Mouse (Mus musculus): ENCODE results near the gene Kif12. TPM values are rescaled to one million over a fixed set of nuclear protein-coding genes. Genes with fewer than 3 reads are reported as not detected.

Kif12 gene
- polyA plus RNA-seq (2015; fragmentation: Nextera tagmentation; extraction: Ambion mirVana): 61.9 and 75.5 TPM in 2 replicates

DNA sequence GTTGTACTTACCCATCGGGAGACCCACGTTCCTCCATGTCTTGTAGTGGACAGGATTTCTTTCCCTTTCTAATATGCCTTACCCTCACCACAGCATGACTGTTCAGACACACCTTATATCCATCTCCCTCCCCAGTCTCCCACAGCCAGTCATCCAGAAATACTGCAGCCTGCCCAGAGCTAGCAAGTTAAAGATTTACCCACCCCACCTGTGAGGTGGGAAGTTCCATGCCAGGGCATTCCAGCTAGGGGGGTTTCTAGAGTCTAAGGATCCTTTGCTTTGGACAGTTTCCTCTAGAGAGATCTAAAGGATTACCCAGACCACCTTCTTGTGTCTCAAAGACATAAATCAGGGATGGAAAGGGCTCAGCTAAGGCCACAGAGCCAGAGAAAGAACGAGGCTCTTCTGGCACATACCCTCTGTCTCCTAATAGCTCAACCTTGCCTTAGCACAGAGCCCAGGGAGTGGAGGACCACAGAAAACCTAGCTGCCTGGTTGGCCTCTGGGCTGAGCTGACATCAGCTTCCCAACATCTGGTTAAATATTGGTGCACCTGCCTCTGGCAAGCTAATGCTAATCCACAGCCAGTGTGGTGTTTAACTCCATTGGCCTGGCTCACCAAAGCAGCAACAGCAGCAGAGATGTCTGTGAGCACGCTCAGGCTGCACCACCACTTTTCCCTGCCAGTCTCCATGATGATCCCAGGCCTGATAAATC, at the start of gene Kif12:
Kif12 (minus strand) TSS at position 163 of the 717 bp plus-strand sequence.
- H3K36me3 ChIP-seq (ENCODE audit: control insufficient read depth, insufficient read depth): peaks cover 9% of the 10 kb centered on the region; the same call in 1 of the 2 replicates
- ATAC-seq: peak; percentile 91
- H3K27me3 ChIP-seq (replicated peaks; ENCODE audit: control insufficient read depth, insufficient read depth, low read length): no peaks in the 10 kb centered on the region
- TF ChIP-seq CTCF (IDR thresholded peaks at IDR 0.05; ENCODE audit: low read depth): no peak
- peak within 1 kb of the TSS; percentile 54 for H3K27ac ChIP-seq (ENCODE audit: low read depth, low read length)
- H3K4me1 ChIP-seq (replicated peaks; ENCODE audit: control insufficient read depth, insufficient read depth, low read length): peaks cover 4% of the 10 kb centered on the region; the same call in 1 of the 2 replicates
- peak within 1 kb of the TSS; percentile 37 for H3K9ac ChIP-seq (ENCODE audit: low read depth, low read length)
- H3K9me3 ChIP-seq (ENCODE audit: control insufficient read depth): no peaks in the 10 kb centered on the region
- H3K4me3 ChIP-seq (ENCODE audit: low read depth, low read length): peak within 1 kb of the TSS; percentile 46
- 26% methylated on average over 4 of the region's 4 CpGs for WGBS
- peak within 1 kb of the TSS; percentile 67 for H3K4me2 ChIP-seq (replicated peaks; ENCODE audit: low read depth)

DNA sequence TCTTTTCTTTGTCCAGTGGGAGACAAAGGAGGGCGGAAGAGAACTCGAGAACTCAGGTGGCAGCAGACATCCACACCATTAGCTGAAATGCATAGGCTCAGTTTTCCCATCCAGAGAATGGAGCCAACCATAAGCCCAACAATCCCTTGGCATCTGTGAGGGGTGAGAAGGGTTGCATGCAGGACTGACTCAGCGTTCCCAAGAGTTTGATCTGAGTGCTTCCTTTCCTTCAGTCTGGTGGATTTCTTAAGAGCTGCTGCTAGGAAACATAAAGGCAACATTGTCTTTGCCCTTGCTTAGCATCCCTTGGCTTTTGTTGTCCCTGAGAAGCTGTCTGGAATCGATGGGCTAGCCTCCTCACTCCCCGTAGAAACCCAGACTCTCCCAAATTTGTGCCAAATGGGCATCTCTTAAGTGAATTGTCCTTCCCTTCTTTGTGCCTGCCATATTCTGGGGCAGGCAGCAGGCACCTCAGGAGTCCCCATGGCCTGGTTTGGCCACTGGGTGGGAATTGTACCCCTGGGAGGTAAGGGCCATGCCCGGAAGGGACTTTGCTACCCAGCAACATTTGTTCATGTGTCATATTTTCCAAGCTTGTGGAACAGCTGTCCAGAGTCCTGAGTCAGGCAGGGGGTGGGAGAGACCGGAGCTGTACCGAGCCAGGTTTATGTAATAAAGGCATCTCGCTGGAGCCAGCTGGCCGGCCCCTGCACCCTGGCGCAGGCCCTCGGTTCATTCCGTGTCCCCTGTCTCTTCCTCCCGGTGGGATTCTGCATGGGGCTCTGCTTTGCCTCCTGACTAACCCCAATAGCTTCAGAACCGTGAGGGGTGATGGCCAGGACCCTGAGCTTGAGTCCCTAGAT, 49.4 kb upstream of the Kif12 start:
- Histone ChIP-seq H3K4me3 (ENCODE audit: low read depth, low read length) (no peak overlapping the region), H3K9ac (ENCODE audit: low read depth, low read length) (no peak overlapping the region), H3K27ac (ENCODE audit: low read depth, low read length) (no peak overlapping the region), H3K27me3 (replicated peaks; ENCODE audit: control insufficient read depth, insufficient read depth, low read length) (no peaks in the 10 kb centered on the region), H3K36me3 (ENCODE audit: control insufficient read depth, insufficient read depth) (peaks cover 14% of the 10 kb centered on the region; the same call in 1 of the 2 replicates), H3K9me3 (ENCODE audit: control insufficient read depth) (no peaks in the 10 kb centered on the region), H3K4me2 (replicated peaks; ENCODE audit: low read depth) (no peak overlapping the region), H3K4me1 (replicated peaks; ENCODE audit: control insufficient read depth, insufficient read depth, low read length) (no peaks in the 10 kb centered on the region)
- TF ChIP-seq CTCF (IDR thresholded peaks at IDR 0.05; ENCODE audit: low read depth): no peak
- no peak for ATAC-seq
- 85% methylated on average over 15 of the region's 15 CpGs for WGBS

DNA sequence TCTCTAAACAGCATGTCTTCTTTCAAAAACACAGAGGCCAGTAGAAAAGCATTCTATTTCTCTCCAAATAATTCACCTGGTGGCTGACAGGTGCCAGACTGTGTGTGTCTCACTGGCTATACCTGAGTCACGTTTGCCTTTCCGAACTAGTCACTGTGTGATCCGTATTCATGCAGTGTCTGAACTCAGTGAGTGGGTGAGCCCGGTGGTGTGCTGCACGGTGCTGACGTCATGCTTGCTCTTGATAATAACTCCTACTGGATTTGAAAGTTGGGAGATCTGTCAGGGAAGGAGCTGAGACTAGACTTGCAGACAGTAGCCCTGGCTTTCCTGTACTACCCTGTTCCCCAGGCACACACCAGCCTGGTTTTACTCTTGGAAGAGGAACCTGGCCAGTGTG, 47.7 kb upstream of the Kif12 start:
- Histone ChIP-seq H3K9me3 (ENCODE audit: control insufficient read depth) (no peaks in the 10 kb centered on the region), H3K4me2 (replicated peaks; ENCODE audit: low read depth) (no peak overlapping the region), H3K36me3 (ENCODE audit: control insufficient read depth, insufficient read depth) (peaks cover 11% of the 10 kb centered on the region; the same call in 1 of the 2 replicates), H3K4me3 (ENCODE audit: low read depth, low read length) (no peak overlapping the region), H3K27ac (ENCODE audit: low read depth, low read length) (no peak overlapping the region), H3K9ac (ENCODE audit: low read depth, low read length) (no peak overlapping the region), H3K27me3 (replicated peaks; ENCODE audit: control insufficient read depth, insufficient read depth, low read length) (0 out of 2 replicates have a peak, but pooled peaks cover 3% of the 10 kb centered on the region), H3K4me1 (replicated peaks; ENCODE audit: control insufficient read depth, insufficient read depth, low read length) (0 out of 2 replicates have a peak, but pooled peaks cover 1% of the 10 kb centered on the region)
- WGBS: 72% methylated on average over 6 of the region's 6 CpGs
- no peak for ATAC-seq
- no peak for TF ChIP-seq CTCF (IDR thresholded peaks at IDR 0.05; ENCODE audit: low read depth)

DNA sequence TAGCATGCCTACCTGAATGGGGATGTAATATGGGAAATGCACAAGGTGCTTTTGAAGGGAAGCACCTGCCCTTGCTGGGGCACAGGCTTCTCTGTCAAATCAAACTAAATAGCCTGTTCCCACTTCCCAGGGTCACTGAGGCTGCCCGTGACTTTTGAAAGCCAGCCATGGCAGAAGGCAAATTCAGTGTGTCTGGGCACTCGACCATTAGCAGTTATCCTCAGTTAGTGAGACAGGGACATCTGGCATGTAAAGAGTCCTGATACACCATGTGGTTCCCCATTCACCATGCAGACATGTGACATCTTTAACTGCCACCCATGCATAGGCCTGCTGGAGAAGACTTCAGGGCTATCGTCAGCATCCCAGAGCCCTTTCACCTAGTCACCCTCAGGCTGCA, 47.1 kb upstream of the Kif12 start:
- Histone ChIP-seq H3K4me3 (ENCODE audit: low read depth, low read length) (no peak overlapping the region), H3K4me2 (replicated peaks; ENCODE audit: low read depth) (no peak overlapping the region), H3K9me3 (ENCODE audit: control insufficient read depth) (no peaks in the 10 kb centered on the region), H3K27ac (ENCODE audit: low read depth, low read length) (no peak overlapping the region), H3K36me3 (ENCODE audit: control insufficient read depth, insufficient read depth) (peaks cover 8% of the 10 kb centered on the region; the same call in 1 of the 2 replicates), H3K27me3 (replicated peaks; ENCODE audit: control insufficient read depth, insufficient read depth, low read length) (peaks cover 9% of the 10 kb centered on the region), H3K4me1 (replicated peaks; ENCODE audit: control insufficient read depth, insufficient read depth, low read length) (0 out of 2 replicates have a peak, but pooled peaks cover 7% of the 10 kb centered on the region), H3K9ac (ENCODE audit: low read depth, low read length) (no peak overlapping the region)
- TF ChIP-seq CTCF (IDR thresholded peaks at IDR 0.05; ENCODE audit: low read depth): no peak
- 87% methylated on average over 3 of the region's 3 CpGs for WGBS
- no peak for ATAC-seq

DNA sequence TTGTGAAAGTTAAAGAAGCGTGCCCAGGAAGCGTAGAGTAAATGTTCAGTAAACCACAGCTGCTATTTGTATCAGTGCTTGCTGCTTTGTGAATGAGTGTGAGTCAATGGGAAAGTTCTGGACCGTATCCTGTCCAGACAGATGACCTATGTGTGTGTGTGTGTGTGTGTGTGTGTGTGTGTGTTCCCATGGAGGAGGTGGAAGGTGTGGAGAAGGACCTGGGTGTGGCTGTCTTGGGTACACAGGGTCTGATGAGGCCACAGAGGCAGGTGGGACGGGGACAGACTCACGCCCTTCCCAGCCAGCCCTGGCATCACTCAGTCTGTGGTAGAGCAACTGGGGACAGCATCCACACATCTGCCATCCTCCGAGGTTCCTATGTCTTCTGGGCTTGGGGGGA, 45.6 kb upstream of the Kif12 start:
- Histone ChIP-seq H3K4me1 (replicated peaks; ENCODE audit: control insufficient read depth, insufficient read depth, low read length) (0 out of 2 replicates have a peak, but pooled peaks cover 8% of the 10 kb centered on the region), H3K27ac (ENCODE audit: low read depth, low read length) (no peak overlapping the region), H3K9ac (ENCODE audit: low read depth, low read length) (no peak overlapping the region), H3K36me3 (ENCODE audit: control insufficient read depth, insufficient read depth) (0 out of 2 replicates have a peak, but pooled peaks cover 8% of the 10 kb centered on the region), H3K4me2 (replicated peaks; ENCODE audit: low read depth) (no peak overlapping the region), H3K4me3 (ENCODE audit: low read depth, low read length) (no peak overlapping the region), H3K27me3 (replicated peaks; ENCODE audit: control insufficient read depth, insufficient read depth, low read length) (peaks cover 14% of the 10 kb centered on the region), H3K9me3 (ENCODE audit: control insufficient read depth) (no peaks in the 10 kb centered on the region)
- no peak for TF ChIP-seq CTCF (IDR thresholded peaks at IDR 0.05; ENCODE audit: low read depth)
- WGBS: 66% methylated on average over 6 of the region's 6 CpGs
- ATAC-seq: no peak

DNA sequence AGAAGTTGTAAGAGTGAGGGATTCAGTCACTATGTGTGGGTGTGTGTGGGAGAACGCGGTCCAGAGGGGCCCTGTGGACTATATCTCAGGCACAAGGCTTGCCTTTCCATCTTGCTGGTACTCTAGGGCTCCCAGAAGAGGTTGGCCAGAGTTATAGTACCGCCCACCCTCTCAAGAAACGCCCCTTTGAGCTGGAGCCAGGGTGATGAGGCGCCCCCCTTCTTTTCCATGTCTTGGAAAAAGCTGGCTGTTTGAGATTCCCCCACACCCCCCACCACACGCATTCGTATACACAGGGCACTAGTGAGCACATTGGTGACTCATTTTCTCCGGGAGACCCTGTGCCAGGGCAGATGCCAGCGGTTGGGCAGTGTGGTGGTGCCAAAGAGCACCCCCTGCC, 44.6 kb upstream of the Kif12 start:
- H3K4me2 ChIP-seq (replicated peaks; ENCODE audit: low read depth): peak overlapping the region; percentile 92
- 29% methylated on average over 9 of the region's 9 CpGs for WGBS
- peaks cover 14% of the 10 kb centered on the region for H3K27me3 ChIP-seq (replicated peaks; ENCODE audit: control insufficient read depth, insufficient read depth, low read length)
- H3K4me3 ChIP-seq (ENCODE audit: low read depth, low read length): peak overlapping the region; percentile 70
- no peaks in the 10 kb centered on the region for H3K36me3 ChIP-seq (ENCODE audit: control insufficient read depth, insufficient read depth)
- TF ChIP-seq CTCF (IDR thresholded peaks at IDR 0.05; ENCODE audit: low read depth): no peak
- peak overlapping the region; percentile 60; the same call in 1 of the 2 replicates for H3K27ac ChIP-seq (ENCODE audit: low read depth, low read length)
- H3K4me1 ChIP-seq (replicated peaks; ENCODE audit: control insufficient read depth, insufficient read depth, low read length): 0 out of 2 replicates have a peak, but pooled peaks cover 8% of the 10 kb centered on the region
- ATAC-seq: 0 out of 2 replicates have a peak, but pooled peaks have one; percentile 9
- no peaks in the 10 kb centered on the region for H3K9me3 ChIP-seq (ENCODE audit: control insufficient read depth)
- H3K9ac ChIP-seq (ENCODE audit: low read depth, low read length): peak overlapping the region; percentile 76; the same call in 1 of the 2 replicates
